In the genomic region with DNA sequence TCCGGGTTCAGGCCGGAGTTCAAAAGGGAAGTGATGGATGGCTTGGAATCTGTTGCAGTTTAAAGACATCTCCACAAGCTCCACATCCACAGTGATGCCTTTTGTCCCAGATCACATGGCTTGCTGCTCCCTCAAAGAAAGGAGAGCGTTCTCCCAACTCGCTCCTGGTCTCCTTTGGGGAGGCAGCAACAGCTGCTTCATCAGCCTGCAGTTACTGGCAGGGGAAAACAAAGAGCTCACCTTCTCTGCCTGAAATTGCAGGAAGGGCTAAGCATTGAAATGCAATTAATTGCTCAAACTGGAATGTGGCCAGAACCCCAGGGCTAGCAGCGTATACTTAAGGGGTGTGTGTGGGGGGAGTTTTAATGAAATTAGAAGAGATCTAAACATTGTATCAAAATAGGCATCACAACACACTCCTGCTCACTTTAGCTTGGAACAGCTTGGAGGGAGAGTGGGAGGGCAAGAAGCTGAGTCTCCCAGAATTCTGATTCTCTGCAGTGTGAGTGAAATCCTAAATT, we compare ENCODE assay signal across 10 mouse cellular contexts.
DNase-seq lines count a peak whose midpoint lies in the region; ATAC-seq lines count a peak whose summit lies in the region.
"Had no signal": no experiment of that assay in that cellular context is flagged by ENCODE, and none has a peak within 500 bp of the region (broad histone marks: within the 10 kb centered on the region; RNA-seq: fewer than 3 reads in every experiment).

No protein-coding gene starts in this region.

- H3K27me3 ChIP-seq in hindbrain, embryonic 12.5 days = no peaks in the 10 kb centered on the region
- H3K27me3 ChIP-seq in midbrain, embryonic 14.5 days (ENCODE audit: control insufficient read depth, insufficient read depth, low read length) = no peaks in the 10 kb centered on the region

- 14% methylated on average over 5 of the region's 5 CpGs for whole genome bisulfite sequencing in hindbrain, embryonic 12.5 days
- 14% methylated on average over 5 of the region's 5 CpGs for WGBS in midbrain, embryonic 14.5 days

- H3K27ac ChIP-seq in hindbrain, embryonic 12.5 days = no peak overlapping the region
- H3K27ac ChIP-seq in midbrain, embryonic 14.5 days (replicated peaks; ENCODE audit: low read depth, low read length) = peak overlapping the region; percentile 52

- no peak overlapping the region for H3K4me3 ChIP-seq in hindbrain, embryonic 12.5 days
- H3K4me3 ChIP-seq in midbrain, embryonic 14.5 days (replicated peaks; ENCODE audit: low read depth, low read length) = no peak overlapping the region
- H3K4me3 ChIP-seq: erythroblast, embryonic 14.5 days had no signal

- peak; percentile 70 for DNase-seq in R1 (ENCODE audit: low read depth, low spot score)
- DNase-seq in embryo, embryonic 10.5 days (ENCODE audit: low spot score) = peak; percentile 63
- peak; percentile 62 for DNase-seq in midbrain, embryonic 14.5 days
- no peak for DNase-seq in adrenal gland, postnatal 4 days (ENCODE audit: low spot score in 2 of 2)
- no peak for DNase-seq in urinary bladder, adult 18-20 months (ENCODE audit: low spot score in 2 of 2)
- no peak for DNase-seq in thymus, adult 18-20 months
- DNase-seq: adrenal gland, postnatal 10 days; kidney, postnatal 25 days had no signal

- peaks cover 7% of the 10 kb centered on the region for H3K4me1 ChIP-seq in hindbrain, embryonic 12.5 days
- H3K4me1 ChIP-seq in midbrain, embryonic 14.5 days (ENCODE audit: control insufficient read depth, insufficient read depth, low read length) = peaks cover 16% of the 10 kb centered on the region

- peak; percentile 40; the same call in 1 of the 2 replicates for ATAC-seq in hindbrain, embryonic 12.5 days (ENCODE audit: low FRiP score)
- ATAC-seq in midbrain, embryonic 14.5 days (ENCODE audit: low FRiP score, low TSS enrichment) = peak; percentile 34; the same call in 1 of the 2 replicates

- H3K4me2 ChIP-seq in hindbrain, embryonic 12.5 days (replicated peaks) = peak overlapping the region; percentile 23
- H3K4me2 ChIP-seq in midbrain, embryonic 14.5 days (ENCODE audit: low read length) = no peak overlapping the region

- no peaks in the 10 kb centered on the region for H3K36me3 ChIP-seq in hindbrain, embryonic 12.5 days
- H3K36me3 ChIP-seq in midbrain, embryonic 14.5 days (ENCODE audit: control insufficient read depth, insufficient read depth, low read length) = no peaks in the 10 kb centered on the region

- H3K9ac ChIP-seq in hindbrain, embryonic 12.5 days = no peak overlapping the region
- H3K9ac ChIP-seq in midbrain, embryonic 14.5 days (replicated peaks; ENCODE audit: low read length) = 0 out of 2 replicates have a peak overlapping the region, but pooled peaks have one; percentile 3

- H3K9me3 ChIP-seq in hindbrain, embryonic 12.5 days (replicated peaks) = no peaks in the 10 kb centered on the region
- H3K9me3 ChIP-seq in midbrain, embryonic 14.5 days (ENCODE audit: control insufficient read depth, low read length) = no peaks in the 10 kb centered on the region

Comparison
In these comparisons a context has a peak if more than half of its experiments do, and no peak if none do; other contexts are left out.
1. DNase-seq: peak in R1 (single experiment), embryo, embryonic 10.5 days (single experiment) and midbrain, embryonic 14.5 days (single experiment); none in adrenal gland, postnatal 4 days (0 of 2), urinary bladder, adult 18-20 months (0 of 2) and thymus, adult 18-20 months (0 of 2).